Mouse (Mus musculus) heart, postnatal 25 days (tissue): ENCODE data around the gene Hoxd11. TPM values are rescaled to one million over a fixed set of nuclear protein-coding genes. Genes with fewer than 3 reads are reported as not detected.

Source experiments
- DNase-seq: peaks from one replicate; pipeline ENCODE4 v3.0.0; 2022; ENCODE audit warnings: low spot score
- intact Hi-C: fragments of 180-260 bp; cut with DNase I; formaldehyde crosslinking; loops from one replicate; pipeline ENCODE4 v1.15.1; 2025
- total RNA-seq, 2 experiments: library from RNA; stranded (reverse); gene quantifications; 2 replicates each; pipeline ENCODE4 v1.2.3; 2021

Gene Hoxd11
- total RNA-seq, 2 experiments from 2014 or later = not detected

DNA sequence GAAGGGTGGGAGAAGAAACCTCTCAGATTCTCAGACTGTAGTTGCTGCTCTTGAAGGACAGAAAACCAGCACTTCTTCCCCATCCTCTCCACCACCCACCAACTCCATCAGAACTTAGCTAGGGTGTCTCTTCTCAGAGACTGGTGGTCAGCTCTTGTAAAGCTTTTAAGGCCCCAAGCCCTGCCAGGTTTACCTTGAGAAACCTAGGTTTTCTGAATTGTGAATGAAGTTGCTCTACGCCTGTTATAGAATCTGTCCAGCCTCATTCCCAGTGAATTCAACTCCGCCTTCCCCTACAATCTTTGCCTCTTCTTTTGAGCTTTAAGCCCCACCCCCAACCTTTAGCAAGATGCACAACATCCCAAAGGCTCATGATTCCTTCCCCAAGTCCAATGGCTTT, 2.3 kb upstream of the Hoxd11 start:
- no peak for DNase-seq
- intact Hi-C loops = no loop called here

DNA sequence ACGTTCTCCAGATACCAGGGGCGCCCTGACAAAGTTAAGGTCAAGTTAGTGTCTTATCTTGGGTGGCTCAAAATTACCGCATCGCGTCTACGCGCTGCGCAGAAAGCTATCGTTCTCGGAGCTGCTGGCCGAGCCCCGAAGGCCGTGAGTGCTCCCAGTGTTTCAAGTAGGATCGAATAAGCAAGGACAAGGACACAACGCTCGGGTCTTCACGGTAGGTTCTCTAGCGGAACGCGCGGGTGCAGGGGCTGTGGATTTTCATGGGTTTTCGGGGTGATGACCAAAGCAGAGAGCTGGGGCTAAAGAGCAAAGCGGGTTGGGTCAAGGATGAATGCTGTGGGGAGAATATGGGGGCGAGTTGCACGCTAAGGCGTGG, 227 bp downstream of the Hoxd11 start:
- intact Hi-C loops = no loop called here
- no peak for DNase-seq

DNA sequence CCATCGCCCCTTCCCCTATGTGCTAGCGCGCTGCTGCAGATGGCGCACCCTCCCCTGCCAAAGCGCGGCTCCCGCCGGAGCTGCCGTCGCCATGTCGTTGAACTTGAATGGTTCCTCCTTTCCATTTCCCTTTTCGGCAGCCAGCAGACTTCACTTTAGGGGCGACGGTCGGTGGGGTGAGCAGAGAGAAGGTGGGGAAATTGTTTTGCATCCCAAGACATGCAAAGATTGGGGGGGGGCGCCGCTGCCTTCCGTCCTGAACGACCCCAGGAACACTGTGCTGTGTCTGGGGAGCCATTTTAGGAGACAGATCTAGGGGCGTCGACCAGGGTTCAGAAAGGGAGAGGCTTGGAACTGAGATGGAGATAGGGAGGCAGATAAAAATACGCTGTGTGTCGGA, 623 bp downstream of the Hoxd11 start:
- intact Hi-C loops = no loop called here
- no peak for DNase-seq

DNA sequence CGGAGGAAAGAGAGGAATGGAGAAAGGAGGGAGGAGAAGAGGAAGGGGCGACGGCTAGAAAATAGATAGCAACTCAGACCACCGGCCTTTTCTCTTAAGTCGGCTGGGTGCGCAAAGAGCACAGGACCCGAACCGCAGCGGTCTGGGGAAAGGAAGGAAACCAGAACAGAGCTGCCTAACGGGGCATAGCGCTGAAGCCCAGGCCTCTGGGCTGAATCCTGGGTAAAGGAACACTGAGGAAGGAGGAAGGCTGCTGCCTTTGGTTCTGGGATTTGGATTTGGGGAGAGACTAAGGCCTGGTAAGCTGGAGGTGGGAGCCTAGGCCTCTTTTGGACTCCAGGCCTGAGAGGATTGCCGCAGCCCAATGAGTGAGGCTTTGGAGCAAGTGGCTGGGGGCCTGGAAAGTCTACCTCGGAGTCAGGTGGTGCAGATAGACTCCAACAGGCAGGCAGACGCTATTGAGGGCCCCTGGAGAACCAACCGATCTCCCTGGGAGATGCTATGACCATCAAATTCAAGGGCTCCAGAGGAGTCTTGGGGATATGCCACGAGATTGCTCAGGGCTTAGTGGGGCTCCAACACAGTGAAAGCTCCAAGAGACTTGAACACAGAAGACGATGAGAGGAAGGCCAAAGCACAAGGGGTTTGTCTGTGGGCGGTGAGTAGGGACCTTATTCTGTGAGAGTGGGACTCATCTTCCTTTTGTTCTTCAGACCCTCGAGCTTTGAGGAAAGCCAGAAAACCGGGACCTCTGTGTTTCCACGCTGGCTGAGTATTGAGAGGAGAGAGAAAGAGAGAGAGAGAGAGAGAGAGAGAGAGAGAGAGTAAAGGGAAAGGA, 1.4 kb downstream of the Hoxd11 start:
- DNase-seq = no peak
- intact Hi-C loops = no loop called here

DNA sequence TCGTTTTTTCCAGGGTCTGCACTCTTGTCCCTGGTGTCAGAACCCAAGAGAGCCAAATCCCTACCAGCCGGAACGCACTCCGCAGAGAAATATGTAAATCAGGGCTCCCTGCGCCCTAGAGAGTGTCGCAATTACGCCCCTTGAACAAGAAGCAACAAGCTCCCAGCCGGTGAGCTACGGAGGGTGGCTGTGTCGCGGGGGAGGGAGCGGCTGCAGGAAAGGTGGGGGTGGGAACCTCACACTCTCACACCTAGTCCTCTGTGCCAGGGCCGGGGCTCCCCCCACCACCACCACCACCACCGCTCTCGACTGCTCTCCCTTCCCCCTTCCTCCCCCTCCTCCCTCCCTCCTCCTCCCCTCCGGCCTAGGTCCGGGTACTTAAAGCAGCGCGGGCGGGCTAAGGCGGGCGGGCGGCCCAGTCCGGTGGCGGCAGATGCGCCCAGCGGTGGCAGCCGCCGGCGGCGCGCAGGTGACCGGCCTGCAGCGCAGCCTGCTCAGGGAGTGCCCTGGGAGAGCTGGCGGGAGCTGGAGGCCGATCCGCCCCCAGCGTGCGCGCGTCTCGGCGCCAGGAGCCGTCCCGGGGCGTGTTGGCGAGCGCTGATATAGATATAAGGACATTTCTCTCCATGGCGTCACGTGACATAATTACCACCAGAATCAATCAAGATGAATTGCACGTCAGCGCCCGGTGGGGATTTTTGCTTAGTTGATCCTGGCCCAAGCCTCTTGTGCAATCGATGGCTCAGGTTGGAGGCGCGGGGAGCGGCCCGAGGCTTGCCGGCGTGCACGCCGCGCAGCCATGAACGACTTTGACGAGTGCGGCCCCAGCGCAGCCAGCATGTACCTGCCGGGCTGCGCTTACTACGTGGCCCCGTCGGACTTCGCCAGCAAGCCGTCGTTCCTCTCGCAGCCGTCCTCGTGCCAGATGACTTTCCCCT, 2.5 kb downstream of the Hoxd11 start:
- intact Hi-C loops = no loop called here
- no peak for DNase-seq

DNA sequence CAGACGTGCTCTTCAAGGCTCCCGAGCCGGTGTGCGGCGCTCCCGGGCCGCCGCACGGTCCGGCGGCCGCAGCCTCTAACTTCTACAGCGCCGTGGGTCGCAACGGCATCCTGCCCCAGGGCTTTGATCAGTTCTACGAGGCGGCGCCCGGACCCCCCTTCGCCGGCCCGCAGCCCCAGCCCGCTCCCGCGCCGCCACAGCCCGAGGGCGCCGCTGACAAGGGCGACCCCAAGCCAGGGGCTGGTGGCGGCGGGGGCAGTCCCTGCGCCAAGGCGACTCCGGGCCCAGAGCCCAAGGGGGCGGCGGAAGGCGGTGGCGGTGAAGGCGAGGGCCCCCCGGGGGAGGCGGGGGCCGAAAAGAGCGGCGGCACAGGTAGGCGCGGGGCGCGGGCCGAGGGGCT, 3.4 kb downstream of the Hoxd11 start:
- intact Hi-C loops = no loop called here

DNA sequence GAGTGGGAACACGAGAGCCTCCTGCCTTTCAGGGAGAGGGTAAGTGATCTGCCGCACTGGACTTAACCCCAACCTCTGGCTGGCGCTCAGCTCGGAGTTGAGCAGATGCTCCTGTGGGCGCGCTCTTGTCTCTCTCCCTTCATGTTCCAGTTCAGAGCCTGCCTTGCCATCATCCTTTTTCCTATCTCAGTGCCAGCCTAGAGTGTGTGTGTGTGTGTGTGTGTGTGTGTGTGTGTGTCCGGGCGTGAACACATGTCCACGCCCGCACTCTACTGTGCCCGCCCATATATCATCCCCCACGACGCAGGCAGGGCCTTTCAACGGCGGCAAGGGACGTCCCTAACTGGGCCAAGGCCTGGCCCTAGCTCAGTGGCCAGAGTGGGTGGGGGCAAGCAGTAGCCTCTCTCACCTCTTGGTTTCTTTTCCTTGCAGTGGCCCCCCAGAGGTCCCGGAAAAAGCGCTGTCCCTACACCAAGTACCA, 4.2 kb downstream of the Hoxd11 start:
- intact Hi-C loops = no loop called here
- DNase-seq = no peak

More for the DNA sequence above, 3.4 kb downstream of the Hoxd11 start:
- DNase-seq = no peak

DNA sequence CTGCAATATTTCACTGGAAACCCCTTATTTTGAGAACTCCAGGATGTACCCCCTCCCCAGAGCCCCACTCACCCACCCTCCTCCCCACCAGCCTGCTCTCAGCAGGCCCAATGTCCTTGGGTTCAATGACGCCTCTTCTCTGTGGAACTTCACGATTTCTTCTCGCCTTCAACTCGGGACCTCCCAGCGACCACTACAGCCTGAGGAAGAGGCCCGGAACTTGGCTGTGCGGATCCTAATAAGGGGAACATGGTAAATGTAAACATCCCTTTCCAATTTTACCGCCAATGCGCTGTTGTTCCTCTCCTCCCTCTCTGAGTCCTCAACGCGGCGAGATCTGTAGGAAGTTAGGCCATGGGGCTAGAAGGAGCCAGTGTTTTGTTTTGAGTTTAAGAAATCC, 4.7 kb downstream of the Hoxd11 start:
- no peak for DNase-seq
- intact Hi-C loops = no loop called here

DNA sequence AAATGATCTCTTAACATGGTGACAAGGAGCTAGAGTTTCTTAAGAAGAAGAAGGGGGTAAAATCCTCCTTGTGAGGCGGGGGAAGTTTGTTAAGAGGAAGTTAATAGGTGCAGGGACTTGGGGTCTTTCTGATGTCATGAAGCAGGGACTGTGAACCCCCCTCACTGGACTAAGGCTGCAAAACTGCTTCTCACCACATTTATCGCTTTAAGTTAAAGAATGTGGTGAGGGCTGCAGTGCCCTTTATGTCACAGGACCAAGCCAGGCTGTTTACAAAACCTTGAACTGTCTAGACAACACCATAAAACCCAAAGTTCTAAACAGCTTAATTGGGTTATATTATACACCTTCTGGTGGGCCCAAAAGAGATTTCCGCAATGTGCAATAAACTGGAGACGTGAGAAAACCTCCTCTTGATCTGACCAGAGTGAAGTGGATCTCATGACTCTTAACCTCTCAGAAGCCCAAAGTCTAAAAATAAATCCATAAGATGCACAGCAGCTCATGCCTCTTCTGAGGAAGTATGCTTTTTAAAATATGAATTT, 5.8 kb downstream of the Hoxd11 start:
- intact Hi-C loops = no loop called here
- DNase-seq = no peak

DNA sequence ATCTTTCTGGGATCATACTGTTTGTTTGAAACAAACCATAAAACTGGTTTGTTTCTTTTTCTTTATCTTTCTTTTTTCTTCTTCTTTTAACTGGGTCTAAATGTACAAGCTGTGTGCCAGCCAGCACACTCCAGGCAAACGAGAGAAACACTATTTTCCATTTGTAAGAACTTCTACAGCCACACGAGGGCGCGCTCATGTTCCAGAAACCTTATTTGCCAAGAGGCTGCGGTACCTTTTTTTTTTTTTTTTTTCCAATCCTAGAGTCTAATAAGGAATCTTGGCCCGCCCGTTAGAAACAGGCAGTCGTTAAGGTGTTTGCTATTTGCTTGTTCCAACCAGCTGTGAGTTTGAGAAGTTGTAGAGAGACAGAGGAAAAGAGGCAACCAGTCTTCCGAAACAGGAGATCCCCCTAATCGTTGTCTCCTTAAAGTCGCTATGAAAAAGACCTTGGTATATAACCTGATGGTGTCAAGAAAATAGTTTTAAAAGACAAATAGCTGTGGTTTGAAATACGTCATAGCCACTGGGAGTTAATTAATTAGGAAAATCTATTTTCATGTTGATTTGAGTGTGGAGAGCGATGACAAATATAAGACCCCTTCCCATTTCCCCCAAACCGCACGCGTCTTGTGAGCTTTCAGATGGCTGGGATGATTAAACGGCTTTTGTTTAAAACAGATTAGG, 7.1 kb downstream of the Hoxd11 start:
- intact Hi-C loops = no loop called here
- no peak for DNase-seq

DNA sequence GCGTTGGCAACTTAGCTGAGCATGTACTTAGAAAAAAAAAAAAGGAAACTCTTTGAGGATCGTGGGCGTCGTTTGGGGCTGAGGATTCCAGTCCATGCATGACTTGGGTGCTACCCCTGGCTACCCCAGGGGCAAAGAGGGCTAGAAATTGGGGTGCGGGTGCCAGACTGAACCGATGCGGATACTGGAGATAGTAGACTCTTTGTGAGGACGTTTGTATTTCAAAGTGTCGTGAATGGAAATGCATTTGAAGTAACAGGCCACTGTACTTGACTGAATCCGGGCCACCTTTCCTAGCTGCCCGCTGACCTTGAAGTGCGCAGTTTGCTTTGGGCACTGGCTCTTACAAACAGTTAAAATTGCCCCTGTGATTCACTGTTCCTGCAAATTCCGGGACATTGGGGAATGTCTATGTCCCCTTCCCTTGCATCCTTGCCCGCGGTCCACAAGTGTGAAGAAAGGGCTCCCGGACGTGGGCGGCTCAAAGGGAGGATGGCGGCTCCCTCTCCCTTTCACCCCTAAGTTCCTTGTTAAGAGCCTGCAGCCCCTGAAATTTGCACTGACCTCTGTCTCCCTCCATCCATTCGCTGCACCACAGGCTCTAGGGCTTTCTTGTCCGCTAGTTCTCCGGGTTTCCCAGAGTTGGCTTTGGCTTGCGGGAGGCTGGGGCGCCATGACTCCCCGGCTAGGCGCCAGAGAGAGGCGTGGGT, 7.8 kb downstream of the Hoxd11 start:
- intact Hi-C loops = no loop called here
- no peak for DNase-seq

DNA sequence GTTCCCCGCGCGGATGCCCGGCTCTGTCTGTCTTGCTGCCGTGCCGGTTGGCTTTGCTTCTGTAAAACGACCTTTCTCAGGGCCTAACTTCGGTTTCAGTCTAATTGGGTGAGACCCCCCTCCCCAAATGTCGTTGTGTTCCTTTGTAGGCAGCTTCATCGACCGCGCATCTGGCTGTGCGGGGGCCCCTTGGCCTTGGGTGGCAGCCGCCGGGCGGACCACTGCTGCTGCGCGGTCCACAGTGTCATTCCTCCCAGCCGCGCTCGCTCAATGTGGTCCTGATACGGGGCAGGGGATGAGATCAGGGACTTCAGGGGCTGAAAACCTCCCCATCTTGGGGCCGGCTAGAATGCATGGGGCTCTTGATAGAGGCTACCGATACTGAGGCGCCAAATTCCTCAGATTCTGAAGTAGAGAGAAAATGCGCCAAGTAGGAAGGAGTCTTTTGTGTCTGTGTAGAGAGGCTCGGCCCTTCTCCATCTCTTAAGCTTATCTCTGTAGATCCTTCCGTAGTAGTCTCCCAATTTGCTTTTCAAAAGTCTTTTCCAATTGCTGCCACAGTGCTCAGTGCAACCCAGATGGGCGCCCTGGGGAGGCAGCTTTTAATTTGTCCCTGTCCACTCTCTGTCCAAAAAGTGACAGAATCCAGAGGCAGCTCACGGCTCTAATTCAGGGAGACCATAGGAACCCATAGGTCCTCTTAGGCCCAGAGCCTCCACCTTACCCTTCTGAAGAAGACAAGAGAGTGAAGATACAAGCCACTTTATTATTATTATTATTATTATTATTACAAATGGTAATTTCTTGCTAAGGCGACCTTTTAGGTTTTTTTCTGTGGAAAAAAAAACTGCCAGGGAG, 8.6 kb downstream of the Hoxd11 start:
- intact Hi-C loops = no loop called here
- no peak for DNase-seq

DNA sequence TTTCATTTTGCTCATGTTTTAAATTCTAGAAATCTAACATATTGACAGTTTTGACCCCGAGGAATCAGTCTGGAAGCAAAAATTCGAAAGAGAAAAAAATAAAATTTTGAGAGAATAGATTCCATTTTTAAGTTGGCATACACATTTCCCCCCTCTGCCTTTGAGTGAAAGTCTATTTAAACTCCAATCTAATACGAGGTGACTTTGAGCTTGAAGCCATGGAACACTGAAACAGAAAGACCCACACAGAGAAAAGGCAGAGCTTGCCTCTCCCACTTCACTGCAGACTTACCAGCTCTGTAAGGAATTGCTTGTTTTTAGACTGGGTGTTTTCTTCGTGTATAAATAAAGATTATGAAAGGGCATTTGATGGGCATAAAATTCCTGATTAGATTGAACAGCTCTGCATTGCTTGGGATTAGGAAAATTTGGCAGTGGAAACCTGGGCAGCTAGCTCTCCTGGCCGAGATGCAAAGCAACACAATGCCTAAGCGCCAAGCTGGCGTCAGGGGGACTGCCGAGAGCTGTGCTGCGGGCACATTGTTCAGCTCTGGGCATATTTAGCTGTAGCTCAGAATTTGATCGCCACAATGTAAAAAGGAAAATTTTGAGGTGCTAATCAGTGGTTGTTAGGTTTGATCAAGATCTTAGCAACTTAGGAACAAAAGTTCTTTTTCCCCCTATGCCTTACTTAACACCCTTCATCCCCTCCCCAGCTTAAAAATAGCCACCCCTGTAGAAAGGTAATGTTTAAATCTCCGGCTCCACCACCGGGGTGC, 9.6 kb downstream of the Hoxd11 start:
- intact Hi-C loops = no loop called here
- DNase-seq = no peak

DNA sequence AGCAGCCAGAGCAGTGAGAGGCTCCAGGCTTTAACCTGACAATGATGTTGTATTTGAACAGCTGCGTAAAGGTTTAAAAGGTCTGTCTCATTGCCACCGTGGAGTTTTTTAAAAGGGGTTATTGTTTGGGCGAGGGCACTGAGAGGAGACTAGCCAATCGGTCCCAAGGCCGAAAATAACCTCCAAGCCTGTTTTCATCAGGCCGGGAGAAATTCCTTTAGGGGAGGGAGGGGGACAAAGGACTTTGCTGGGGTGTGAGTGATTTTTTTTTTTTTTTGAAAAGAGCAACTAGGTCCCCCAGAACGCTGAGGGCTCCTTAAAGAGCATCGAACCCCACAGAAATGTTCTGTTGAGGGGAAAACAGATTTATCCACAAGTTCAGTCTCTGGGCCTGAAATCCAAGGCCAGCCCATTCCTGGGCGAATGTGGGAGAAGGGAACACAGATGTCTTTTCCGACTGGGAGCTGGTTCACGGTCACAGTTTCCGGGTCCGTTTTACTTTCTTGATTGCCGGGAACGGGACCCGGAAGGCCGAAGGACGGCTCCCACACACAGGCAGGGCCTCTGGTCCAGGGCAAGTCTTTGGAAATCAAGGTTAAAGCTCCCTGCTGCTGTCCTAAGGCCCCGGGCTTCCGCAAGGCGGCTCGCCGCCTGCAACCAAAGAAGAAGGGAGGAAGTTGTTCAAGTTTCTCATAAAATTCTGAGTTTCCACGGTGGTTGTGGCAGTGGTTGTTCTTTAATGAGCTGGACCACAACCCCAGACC, 10.4 kb downstream of the Hoxd11 start:
- intact Hi-C loops = loop anchor here (5.0 kb wide), 1 partner anchor 37 kb away; no protein-coding TSS in a partner anchor
- DNase-seq = no peak

DNA sequence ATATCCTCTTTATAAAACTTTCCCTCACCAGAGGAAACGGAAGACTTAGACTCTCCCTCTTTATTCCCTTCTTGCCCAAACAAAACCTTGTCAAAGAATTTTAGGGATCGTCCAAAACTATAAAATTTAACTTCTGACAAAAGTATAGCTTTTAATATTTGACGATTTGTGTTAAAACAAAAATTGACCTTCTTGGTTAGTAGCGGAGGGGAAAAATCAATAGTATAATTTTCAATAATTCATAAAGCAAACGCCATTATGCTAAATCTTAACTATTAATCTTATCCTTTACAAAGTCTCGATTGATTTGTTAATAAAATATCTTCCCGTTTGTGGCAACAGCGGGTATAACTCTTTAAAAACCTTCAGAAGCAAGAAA, 11.0 kb downstream of the Hoxd11 start:
- intact Hi-C loops = loop anchor here (5.0 kb wide), 1 partner anchor 38 kb away; no protein-coding TSS in a partner anchor
- no peak for DNase-seq

DNA sequence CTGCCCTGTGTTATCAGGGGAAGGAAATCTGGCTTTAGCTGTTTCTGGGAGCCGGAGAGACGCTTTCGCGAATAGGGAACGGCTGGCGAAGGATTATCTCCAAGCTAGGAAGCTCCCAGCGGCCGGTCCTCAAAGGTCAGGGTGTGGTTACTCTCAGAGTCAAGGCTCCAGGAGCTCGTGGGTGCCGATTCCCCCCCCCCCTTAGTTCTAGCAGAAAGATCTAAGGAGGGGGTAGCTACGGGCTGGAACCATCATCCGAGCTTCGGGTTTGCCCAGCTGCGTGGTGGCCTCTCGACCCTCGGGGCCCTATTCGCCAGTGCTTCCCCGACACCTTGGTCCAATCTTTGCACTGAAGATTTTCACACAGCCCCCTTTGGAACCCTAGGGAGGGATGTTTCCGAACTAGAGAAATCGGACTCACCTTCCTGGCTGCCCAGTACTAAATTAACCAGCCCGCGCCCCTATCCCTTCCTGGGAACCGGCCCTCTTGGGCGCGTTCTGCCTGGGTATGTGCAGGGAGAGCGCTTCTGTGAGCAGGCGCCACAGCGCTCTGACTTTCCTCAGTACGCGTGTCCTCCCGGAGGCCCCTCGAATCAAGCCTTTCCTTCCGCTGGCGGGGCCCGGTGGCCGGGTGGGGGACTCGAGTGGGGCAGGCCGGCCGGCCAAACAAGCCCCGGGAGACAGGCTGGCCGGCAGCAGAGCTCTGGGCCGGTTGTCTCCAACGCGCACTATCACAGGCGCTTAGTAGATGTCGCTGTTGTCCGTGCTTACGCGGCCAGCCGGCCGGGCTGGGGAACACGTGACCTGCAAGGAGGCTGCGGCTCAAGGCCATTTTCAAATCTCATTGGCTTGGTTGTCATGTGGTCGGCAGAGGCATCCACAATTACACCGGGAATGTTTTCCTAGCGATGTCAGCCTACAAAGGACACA, 11.9 kb downstream of the Hoxd11 start, which contains the start of gene Hoxd10:
Gene Hoxd10, plus strand, starts transcription at position 903 of the 930 bp plus-strand sequence.
- no peak for DNase-seq
- intact Hi-C loops = loop anchor here (5.0 kb wide), 1 partner anchor 39 kb away; no protein-coding TSS in a partner anchor
